Mouse (Mus musculus) urinary bladder, postnatal 0 days (tissue): ENCODE data around the gene Sprr2a3. TPM values are rescaled to one million over a fixed set of nuclear protein-coding genes. Genes with fewer than 3 reads are reported as not detected.

ENCODE experiments used
- polyA plus RNA-seq: library from polyadenylated mRNA; unstranded; fragments of >200 nt; fragmentation: Nextera tagmentation; extraction: Ambion mirVana; gene quantifications from 2 replicates; pipeline ENCODE4 v1.2.1, GENCODE M21; 2015

Sprr2a3 gene
- 744 and 757 TPM in 2 replicates for polyA plus RNA-seq

DNA sequence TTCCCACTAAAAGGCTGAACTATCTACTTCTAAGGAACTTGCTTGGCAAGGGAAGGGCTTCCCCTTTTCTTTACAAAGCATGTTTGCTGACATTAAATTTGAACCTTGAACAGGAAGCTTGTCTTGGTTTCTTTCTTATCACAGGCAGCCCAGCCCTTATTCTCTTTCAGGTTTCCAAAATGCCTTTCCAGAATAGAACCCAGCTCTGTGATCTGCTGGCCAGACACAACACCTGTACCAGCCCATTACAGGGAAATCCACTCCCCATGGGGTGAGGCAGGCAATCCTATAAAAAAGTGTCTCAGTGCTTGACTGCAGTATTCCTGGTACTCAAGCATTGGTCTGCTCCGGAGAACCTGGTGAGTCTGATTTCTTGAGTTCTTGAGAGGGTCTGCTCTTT, at the start of gene Sprr2a3:
Gene Sprr2a3, plus strand, starts transcription at position 317 of the 400 bp plus-strand sequence.

DNA sequence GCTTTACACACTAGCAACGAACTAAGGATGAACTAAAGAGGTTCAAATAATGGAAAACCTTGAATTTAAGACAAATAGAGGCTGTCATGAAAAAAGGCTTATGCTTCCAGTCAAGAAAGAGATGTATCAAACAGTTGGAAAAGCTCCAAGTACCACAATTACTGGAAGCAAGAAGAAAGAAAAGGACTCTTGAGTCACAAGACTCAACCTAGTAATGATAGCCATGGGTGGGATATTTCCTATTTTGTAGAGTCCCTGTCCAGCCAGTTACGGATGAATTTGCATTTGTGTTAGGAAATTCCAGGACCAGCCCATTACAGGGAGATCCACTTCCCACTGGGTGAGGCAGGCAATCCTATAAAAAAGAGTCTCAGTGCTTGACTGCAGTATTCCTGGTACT, 31.1 kb downstream of the Sprr2a3 start, which contains the start of gene Sprr2b:
Gene Sprr2b, plus strand, starts transcription at position 301 of the 400 bp plus-strand sequence.

DNA sequence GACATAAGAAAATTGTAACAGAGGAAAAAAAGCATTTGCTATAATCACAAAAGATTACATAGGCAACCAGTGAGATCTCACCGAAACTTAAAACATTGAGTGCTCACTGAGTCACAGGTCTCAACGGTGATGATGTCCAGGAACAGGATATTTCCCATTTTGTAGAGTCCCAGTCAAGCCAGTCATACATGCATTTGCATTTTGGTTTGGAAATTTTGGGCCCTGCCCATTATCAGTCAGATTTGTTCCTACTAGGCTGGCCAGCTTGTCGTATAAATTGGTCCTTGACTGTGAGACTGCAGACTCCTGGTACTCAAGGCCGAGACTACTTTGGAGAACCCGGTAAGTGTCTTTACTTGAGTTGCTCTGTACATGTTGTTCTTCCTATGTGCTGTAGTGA, 53.6 kb downstream of the Sprr2a3 start, which contains the start of gene Sprr2d:
Gene Sprr2d, plus strand, starts transcription at position 301 of the 400 bp plus-strand sequence.

Other genes starting within 250 kb of the Sprr2a3 start
- 0.46 and 0.67 TPM in 2 replicates for gene Lor, start 202.3 kb upstream of the Sprr2a3 start, polyA plus RNA-seq
- gene Prr9, start 161.5 kb upstream of the Sprr2a3 start, polyA plus RNA-seq = 0.20 TPM in 1 of 2 replicates, not detected in the other
- gene Lelp1, start 142.7 kb upstream of the Sprr2a3 start, polyA plus RNA-seq = not detected in 2 replicates
- 27.0 and 30.2 TPM in 2 replicates for gene Sprr2a1, start 69.6 kb upstream of the Sprr2a3 start, polyA plus RNA-seq
- gene Sprr2a2, start 69.5 kb upstream of the Sprr2a3 start, polyA plus RNA-seq = 2,040 and 2,230 TPM in 2 replicates
- gene Sprr2b, start 31.2 kb downstream of the Sprr2a3 start, polyA plus RNA-seq = 0.29 TPM in 1 of 2 replicates, not detected in the other
- 0.19 TPM in 1 of 2 replicates, not detected in the other for gene Sprr2d, start 53.7 kb downstream of the Sprr2a3 start, polyA plus RNA-seq
- gene Sprr2e, start 66.7 kb downstream of the Sprr2a3 start, polyA plus RNA-seq = not detected in 2 replicates
- 0.65 TPM in 1 of 2 replicates, not detected in the other for gene Sprr2f, start 79.8 kb downstream of the Sprr2a3 start, polyA plus RNA-seq
- gene Sprr2h, start 100.3 kb downstream of the Sprr2a3 start, polyA plus RNA-seq = 0.35 and 0.52 TPM in 2 replicates
- not detected in 2 replicates for gene Sprr2i, start 122.6 kb downstream of the Sprr2a3 start, polyA plus RNA-seq
- not detected in 2 replicates for gene Sprr2j-ps, start 132.7 kb downstream of the Sprr2a3 start, polyA plus RNA-seq
- 5.9 and 6.0 TPM in 2 replicates for gene Gm9774, start 144.0 kb downstream of the Sprr2a3 start, polyA plus RNA-seq
- 0.71 TPM in 1 of 2 replicates, not detected in the other for gene Sprr2k, start 147.2 kb downstream of the Sprr2a3 start, polyA plus RNA-seq
- not detected in 2 replicates for gene Sprr1b, start 153.4 kb downstream of the Sprr2a3 start, polyA plus RNA-seq
- 0.73 and 0.78 TPM in 2 replicates for gene Sprr3, start 173.3 kb downstream of the Sprr2a3 start, polyA plus RNA-seq
- gene Sprr1a, start 200.5 kb downstream of the Sprr2a3 start, polyA plus RNA-seq = 3,851 and 3,973 TPM in 2 replicates
- gene Sprr4, start 215.1 kb downstream of the Sprr2a3 start, polyA plus RNA-seq = not detected in 2 replicates
- not detected in 2 replicates for gene 2310046K23Rik, start 249.1 kb downstream of the Sprr2a3 start, polyA plus RNA-seq